In the genomic region with DNA sequence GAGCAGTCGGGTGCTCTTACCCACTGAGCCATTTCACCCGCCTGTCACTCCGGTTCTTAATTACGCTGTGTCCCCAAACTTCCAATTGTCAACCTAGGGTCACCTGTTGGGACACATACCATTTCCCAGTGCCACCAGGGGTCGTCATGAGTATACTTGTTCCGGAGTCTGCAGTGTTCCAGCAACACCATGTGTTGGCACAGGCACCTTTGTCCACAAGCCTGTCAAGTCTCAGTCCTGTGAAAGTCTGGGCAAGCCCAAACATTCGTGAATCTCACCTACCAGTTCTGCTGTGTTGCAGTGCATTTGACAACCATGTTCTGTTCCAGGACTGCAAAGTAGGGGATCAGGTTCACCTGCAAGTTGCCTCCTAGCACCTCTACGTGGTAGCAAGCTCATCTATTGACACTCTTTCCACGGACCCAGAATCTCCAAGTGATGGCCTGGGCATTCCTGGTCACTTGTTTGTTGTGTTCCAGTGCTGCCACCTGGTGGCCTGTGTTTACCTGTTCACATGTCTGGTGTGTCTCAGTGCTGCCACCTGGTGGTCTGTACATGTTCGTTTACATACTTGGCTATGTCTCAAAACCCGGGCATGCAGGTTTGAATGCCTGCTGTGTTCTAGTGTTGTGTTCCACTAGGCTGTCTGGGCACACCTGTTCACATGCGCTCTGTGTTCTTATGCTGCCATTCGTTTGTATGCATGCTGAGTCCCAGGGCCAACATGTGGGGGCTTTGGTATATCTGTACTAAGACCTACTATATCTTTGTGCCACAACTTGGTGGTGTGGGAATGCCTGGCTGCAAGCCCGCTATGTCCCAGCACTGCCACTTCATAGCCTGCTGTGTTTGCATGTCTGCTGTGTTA, we compare ENCODE assay signal across 8 mouse cellular contexts. TPM values are rescaled to one million over a fixed set of nuclear protein-coding genes. Genes with fewer than 3 reads are reported as not detected.
A peak's percentile ranks its signal among the peaks of the same experiment; 100 is the strongest.
DNase-seq lines count a peak whose midpoint lies in the region; ATAC-seq and TF ChIP-seq lines count a peak whose summit lies in the region.

No protein-coding gene starts in this region.

- peak; percentile 99 for DNase-seq in forebrain, embryonic 14.5 days (ENCODE audit: low spot score)
- peak; percentile 93 to 97 for DNase-seq in heart, postnatal 10 days
- DNase-seq in kidney, postnatal 4 days = peak; percentile 97 to 98

- TF ChIP-seq EP300 in ES-Bruce4 (IDR thresholded peaks at IDR 0.05; ENCODE audit: insufficient read depth, low read depth, low read length) = peak; percentile 53; the same call in 1 of the 2 replicates

- H3K36me3 ChIP-seq in ES-Bruce4 (ENCODE audit: control insufficient read depth, insufficient read depth, low read length, poor library complexity, severe bottlenecking) = no peaks in the 10 kb centered on the region
- H3K36me3 ChIP-seq in forebrain, embryonic 14.5 days (ENCODE audit: control insufficient read depth, insufficient read depth, low read length) = no peaks in the 10 kb centered on the region
- no peaks in the 10 kb centered on the region for H3K36me3 ChIP-seq in liver, embryonic 16.5 days (ENCODE audit: control insufficient read depth, insufficient read depth)
- H3K36me3 ChIP-seq in neural tube, embryonic 14.5 days (ENCODE audit: control insufficient read depth, insufficient read depth, low read length) = no peaks in the 10 kb centered on the region
- H3K36me3 ChIP-seq in testis, adult 2 months (ENCODE audit: control insufficient read depth, insufficient read depth, low read length) = no peaks in the 10 kb centered on the region

- TF ChIP-seq POLR2A in ES-Bruce4 (IDR thresholded peaks at IDR 0.05; ENCODE audit: insufficient read depth, low read length) = no peak
- TF ChIP-seq POLR2A in testis, adult 2 months (IDR thresholded peaks at IDR 0.05; ENCODE audit: control insufficient read depth, low read depth, low read length) = no peak

- peak; percentile 100 for TF ChIP-seq CTCF in ES-Bruce4 (IDR thresholded peaks at IDR 0.05; ENCODE audit: low read depth, low read length)
- peak; percentile 100 for TF ChIP-seq CTCF in testis, adult 2 months (IDR thresholded peaks at IDR 0.05; ENCODE audit: control insufficient read depth, insufficient read depth, insufficient replicate concordance, low read depth, low read length)

- no peak overlapping the region for H3K9ac ChIP-seq in ES-Bruce4 (ENCODE audit: low read depth, poor library complexity, severe bottlenecking)
- H3K9ac ChIP-seq in forebrain, embryonic 14.5 days (ENCODE audit: low read length) = no peak overlapping the region
- no peak overlapping the region for H3K9ac ChIP-seq in liver, embryonic 16.5 days (ENCODE audit: low read depth, low read length)
- no peak overlapping the region for H3K9ac ChIP-seq in neural tube, embryonic 14.5 days (replicated peaks; ENCODE audit: low read depth, low read length)

- H3K27ac ChIP-seq in ES-Bruce4 (ENCODE audit: insufficient read depth, low read length) = no peak overlapping the region
- no peak overlapping the region for H3K27ac ChIP-seq in forebrain, embryonic 14.5 days (ENCODE audit: low read depth, low read length)
- H3K27ac ChIP-seq in liver, embryonic 16.5 days (ENCODE audit: low read length) = no peak overlapping the region
- H3K27ac ChIP-seq in neural tube, embryonic 14.5 days (ENCODE audit: low read depth, low read length) = no peak overlapping the region
- H3K27ac ChIP-seq in testis, adult 2 months (ENCODE audit: control insufficient read depth, insufficient read depth, low read depth, low read length) = no peak overlapping the region

- H3K27me3 ChIP-seq in ES-Bruce4 (ENCODE audit: control insufficient read depth, insufficient read depth, low read length, poor library complexity, severe bottlenecking) = no peaks in the 10 kb centered on the region
- H3K27me3 ChIP-seq in forebrain, embryonic 14.5 days (replicated peaks; ENCODE audit: control insufficient read depth, insufficient read depth, low read length) = no peaks in the 10 kb centered on the region
- H3K27me3 ChIP-seq in liver, embryonic 16.5 days (ENCODE audit: control insufficient read depth, insufficient read depth, low read depth, low read length) = no peaks in the 10 kb centered on the region
- no peaks in the 10 kb centered on the region for H3K27me3 ChIP-seq in neural tube, embryonic 14.5 days (ENCODE audit: control insufficient read depth, insufficient read depth, low read length)
- no peaks in the 10 kb centered on the region for H3K27me3 ChIP-seq in testis, adult 2 months (ENCODE audit: control insufficient read depth, insufficient read depth, low read length)

- no peaks in the 10 kb centered on the region for H3K9me3 ChIP-seq in ES-Bruce4 (replicated peaks; ENCODE audit: control insufficient read depth, insufficient read depth, low read length, poor library complexity, severe bottlenecking)
- no peaks in the 10 kb centered on the region for H3K9me3 ChIP-seq in forebrain, embryonic 14.5 days (replicated peaks; ENCODE audit: control insufficient read depth, low read length)
- H3K9me3 ChIP-seq in liver, embryonic 16.5 days (replicated peaks; ENCODE audit: control insufficient read depth, low read length) = no peaks in the 10 kb centered on the region
- H3K9me3 ChIP-seq in neural tube, embryonic 14.5 days (ENCODE audit: control insufficient read depth, low read length) = no peaks in the 10 kb centered on the region

- H3K4me2 ChIP-seq in forebrain, embryonic 14.5 days (ENCODE audit: low read length) = no peak overlapping the region
- H3K4me2 ChIP-seq in liver, embryonic 16.5 days (ENCODE audit: low read depth, low read length) = no peak overlapping the region; the same call in 1 of the 2 replicates
- no peak overlapping the region for H3K4me2 ChIP-seq in neural tube, embryonic 14.5 days (ENCODE audit: low read depth, low read length)

- intact Hi-C loops in heart, postnatal 10 days (cut with DNase I) = loop anchor here (1.0 to 10.0 kb wide), 7 partner anchors 19 to 494 kb away; a partner anchor contains a TSS

- peak overlapping the region; percentile 13 for H3K4me3 ChIP-seq in ES-Bruce4 (ENCODE audit: low read depth, low read length)
- H3K4me3 ChIP-seq in forebrain, embryonic 14.5 days (ENCODE audit: low read depth, low read length) = no peak overlapping the region
- H3K4me3 ChIP-seq in liver, embryonic 16.5 days (ENCODE audit: low read depth, low read length) = no peak overlapping the region
- no peak overlapping the region for H3K4me3 ChIP-seq in neural tube, embryonic 14.5 days (ENCODE audit: low read depth, low read length)
- no peak overlapping the region for H3K4me3 ChIP-seq in testis, adult 2 months (ENCODE audit: control insufficient read depth, low read depth, low read length)

- ATAC-seq in cerebellum, adult (ENCODE audit: insufficient number of reproducible peaks, low FRiP score, low TSS enrichment) = peak; percentile 87
- ATAC-seq in forebrain, embryonic 14.5 days = peak; percentile 85
- peak; percentile 72 for ATAC-seq in liver, embryonic 16.5 days (ENCODE audit: low read depth)
- ATAC-seq in neural tube, embryonic 14.5 days (ENCODE audit: low read depth) = peak; percentile 89

- H3K4me1 ChIP-seq in ES-Bruce4 (ENCODE audit: control insufficient read depth, insufficient read depth, low read length) = no peaks in the 10 kb centered on the region
- H3K4me1 ChIP-seq in forebrain, embryonic 14.5 days (ENCODE audit: control insufficient read depth, insufficient read depth, low read length) = 0 out of 2 replicates have a peak, but pooled peaks cover 4% of the 10 kb centered on the region
- H3K4me1 ChIP-seq in liver, embryonic 16.5 days (ENCODE audit: control insufficient read depth, low read depth, low read length) = no peaks in the 10 kb centered on the region
- no peaks in the 10 kb centered on the region for H3K4me1 ChIP-seq in neural tube, embryonic 14.5 days (ENCODE audit: control insufficient read depth, insufficient read depth, low read length)
- H3K4me1 ChIP-seq in testis, adult 2 months (ENCODE audit: control insufficient read depth, insufficient read depth, low read length) = no peaks in the 10 kb centered on the region; the same call in 1 of the 2 replicates

- 35% methylated on average over 14 of the region's 14 CpGs for WGBS in forebrain, embryonic 14.5 days
- 34% methylated on average over 14 of the region's 14 CpGs for WGBS in liver, embryonic 16.5 days (ENCODE audit: insufficient replicate concordance)
- WGBS in neural tube, embryonic 14.5 days = 37% methylated on average over 14 of the region's 14 CpGs

RNA-seq across cellular contexts. Expression of a gene that starts 19.0 kb away (rescaled TPM):
- 113 and 119 TPM in 2 replicates for polyA plus RNA-seq in ES-Bruce4 (2011; ENCODE audit: insufficient read depth, insufficient read length, low read depth, missing spikeins)
- 175 and 222 TPM in 2 replicates for polyA plus RNA-seq in forebrain, embryonic 14.5 days (2014; fragmentation: Nextera tagmentation; extraction: Ambion mirVana)
- 10 to 100 TPM; 49.0 to 52.7 TPM for total RNA-seq in heart, postnatal 10 days (2021)
- polyA plus RNA-seq in liver, embryonic 16.5 days (2015; fragmentation: Nextera tagmentation; extraction: Ambion mirVana) = 4.1 and 4.6 TPM in 2 replicates
- 175 and 214 TPM in 2 replicates for polyA plus RNA-seq in neural tube, embryonic 14.5 days (2014; fragmentation: Nextera tagmentation; extraction: Ambion mirVana)
- 11.7 and 13.5 TPM in 2 replicates for polyA plus RNA-seq in testis, adult 2 months (2012; rRNA removed)
